Mouse (Mus musculus): ENCODE results near the gene Gp9.

DNA sequence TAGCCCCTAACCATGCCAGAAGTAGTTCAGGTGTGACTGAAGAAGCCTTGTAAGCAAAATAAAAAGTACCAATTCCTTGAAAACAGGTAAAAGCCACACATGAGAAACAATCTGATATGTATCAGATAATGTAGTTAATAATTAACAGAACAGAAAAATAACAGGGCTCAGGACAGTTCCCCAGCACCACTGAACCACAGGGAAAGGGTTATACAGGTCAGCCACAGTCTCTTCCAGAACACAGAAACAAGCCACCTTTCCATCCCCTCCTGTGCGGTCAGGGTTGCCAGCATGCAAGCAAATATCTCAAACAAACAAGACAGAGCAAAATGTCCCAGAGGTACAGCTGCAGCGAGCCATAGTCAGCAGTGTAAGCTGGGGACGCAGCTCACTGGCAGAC, 18.5 kb upstream of the Gp9 start:
- no peak for TF ChIP-seq GATA1 (IDR thresholded peaks at IDR 0.05; ENCODE audit: borderline replicate concordance, low read length)
- no peak for TF ChIP-seq FLI1 (IDR thresholded peaks at IDR 0.05; ENCODE audit: low read length)
